Mouse (Mus musculus): ENCODE results near the gene Gucy2d.

Gene Gucy2d

GRCm38 (mm10) chr7:98439956-98440466 is at the start of gene Gucy2d:
TSS of gene Gucy2d (plus strand) at chr7:98440416.
- no peak for DNase-seq (ENCODE audit: low spot score)

GRCm38 (mm10) chr7:98390486-98390885 is 49.7 kb upstream of the Gucy2d start:
- DNase-seq (ENCODE audit: low spot score), result no peak

DNA sequence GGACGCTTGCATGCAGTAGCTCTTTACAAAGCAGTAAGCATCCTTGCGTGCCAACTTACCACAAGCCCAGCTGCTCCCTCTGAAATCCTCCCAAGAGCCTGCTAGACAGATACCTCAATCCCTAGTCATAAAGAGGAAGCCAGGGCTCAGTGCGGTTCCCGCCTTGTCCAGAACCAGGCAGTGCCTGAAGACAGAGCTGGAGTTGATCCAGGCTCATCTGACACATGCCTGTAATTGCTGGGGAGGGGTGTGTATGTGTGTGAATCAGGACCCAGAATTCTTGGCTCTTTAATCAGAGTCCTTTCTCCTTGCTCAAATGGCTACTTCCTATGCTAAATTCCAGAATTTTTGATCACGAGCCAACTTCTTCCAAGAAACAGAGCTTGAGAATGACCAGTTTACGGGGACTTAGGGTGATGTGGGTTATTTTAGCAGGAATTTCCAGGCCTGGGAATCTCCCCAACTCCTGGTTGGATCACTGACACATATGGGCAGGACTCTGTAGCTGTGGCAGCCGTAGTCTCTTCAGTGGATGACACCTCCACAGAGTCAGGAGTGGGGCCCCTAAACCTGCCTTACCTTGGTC is 48.8 kb upstream of the Gucy2d start:
- DNase-seq (ENCODE audit: low spot score), result no peak

DNA sequence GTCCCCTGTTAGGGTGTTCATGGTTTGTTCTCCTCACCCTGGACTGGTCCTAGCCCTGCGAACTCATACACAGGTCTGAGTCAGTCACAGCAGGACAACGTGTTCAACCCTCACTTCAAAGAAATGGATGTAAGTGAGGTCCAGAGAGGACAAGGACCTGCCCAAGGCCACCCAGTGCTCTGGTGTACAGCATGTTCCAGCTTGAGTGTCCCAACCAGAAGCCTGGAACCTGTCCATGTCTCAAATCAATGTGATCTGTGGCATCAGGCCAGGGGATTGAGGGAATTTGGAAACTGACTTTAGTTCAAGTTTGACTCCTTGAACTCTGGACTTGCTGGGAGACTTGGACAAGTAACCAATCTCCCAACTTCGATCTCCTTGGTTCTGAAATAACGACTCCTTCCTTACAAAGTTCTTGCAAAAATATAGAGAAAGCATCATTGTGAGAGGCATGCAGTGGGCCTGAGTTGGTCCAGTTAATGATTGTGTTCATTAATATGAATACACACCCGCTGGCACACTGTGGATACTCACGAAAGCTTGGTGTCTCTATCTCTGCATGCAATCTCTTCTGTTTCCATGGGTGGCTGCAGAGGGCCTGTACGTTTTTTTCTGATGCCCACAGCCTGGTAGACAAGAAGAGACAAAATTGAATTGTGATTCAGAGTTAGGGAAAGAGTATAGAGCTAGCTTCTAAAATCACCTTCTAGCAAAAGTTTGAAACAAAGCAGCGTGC is 47.6 kb upstream of the Gucy2d start:
- DNase-seq (ENCODE audit: low spot score), result no peak

- DNase-seq (ENCODE audit: low spot score), result no peak
Measured at GRCm38 (mm10) chr7:98402582-98403574, 37.3 kb upstream of the Gucy2d start.

DNA sequence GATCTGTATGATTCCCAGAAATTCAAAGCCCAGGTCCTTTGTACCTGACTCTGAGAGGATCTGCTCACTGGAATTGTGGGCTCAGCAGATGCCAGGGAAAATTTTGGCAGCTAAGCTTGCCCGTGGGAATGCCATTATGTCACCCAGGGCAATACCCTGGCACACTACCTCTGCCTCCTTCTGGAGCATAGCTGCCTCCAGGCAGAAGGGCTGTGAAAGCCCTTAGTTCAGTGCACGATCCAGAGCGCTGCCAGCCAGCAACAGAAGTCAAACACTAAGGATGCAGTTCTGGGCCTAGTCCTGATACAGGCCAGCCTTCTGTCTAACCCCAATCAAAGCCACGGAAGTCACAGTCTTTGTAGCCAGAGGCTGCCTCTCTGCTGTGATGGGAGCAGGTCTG is 36.2 kb upstream of the Gucy2d start:
- DNase-seq (ENCODE audit: low spot score), result no peak

DNA sequence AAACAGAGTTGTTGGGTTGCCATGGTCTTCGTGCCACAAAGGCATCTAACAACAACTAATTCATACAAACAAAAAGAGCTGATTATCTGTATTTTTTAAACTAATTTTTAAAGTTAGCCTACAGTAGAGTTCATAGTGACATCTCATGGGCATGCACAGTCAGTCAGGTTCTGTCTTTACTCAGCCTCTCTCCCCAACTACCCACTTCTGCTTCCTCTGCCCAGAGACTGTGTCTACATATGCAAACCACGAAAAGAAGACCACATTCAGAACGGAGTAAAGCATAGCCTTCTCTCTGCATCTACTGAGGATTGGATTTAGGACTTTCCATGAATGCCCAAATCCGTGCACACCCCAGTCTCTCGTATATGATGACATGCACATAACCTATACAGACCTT is 32.6 kb upstream of the Gucy2d start:
- no peak for DNase-seq (ENCODE audit: low spot score)

- DNase-seq (ENCODE audit: low spot score), result no peak
Measured at GRCm38 (mm10) chr7:98413115-98413514, 27.1 kb upstream of the Gucy2d start.

- DNase-seq (ENCODE audit: low spot score), result no peak
Measured at GRCm38 (mm10) chr7:98415550-98415949, 24.7 kb upstream of the Gucy2d start.

GRCm38 (mm10) chr7:98416020-98416419 is 24.2 kb upstream of the Gucy2d start:
- no peak for DNase-seq (ENCODE audit: low spot score)

- no peak for DNase-seq (ENCODE audit: low spot score)
Measured at GRCm38 (mm10) chr7:98418031-98418805, 22.0 kb upstream of the Gucy2d start.

DNA sequence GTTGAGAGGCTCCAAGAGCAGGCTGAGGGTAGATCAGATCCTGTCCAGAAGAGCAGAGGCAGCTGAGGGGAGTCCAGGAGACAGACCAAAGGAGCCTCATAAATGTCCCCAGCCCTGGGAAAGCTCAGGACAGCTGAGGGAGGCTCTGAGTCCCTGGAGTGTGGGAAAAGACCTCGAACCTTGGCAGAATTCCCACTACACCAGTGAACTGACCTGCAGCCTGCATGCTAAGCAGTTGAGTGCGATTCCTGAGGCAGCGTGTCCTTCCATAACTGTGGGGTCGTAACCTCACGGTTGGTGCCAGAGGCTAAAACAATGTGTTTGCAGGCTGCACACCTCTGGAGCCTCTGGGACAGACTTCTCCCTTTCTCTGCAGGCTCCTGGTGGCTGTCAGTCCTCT is 20.9 kb upstream of the Gucy2d start:
- DNase-seq (ENCODE audit: low spot score), result no peak

DNA sequence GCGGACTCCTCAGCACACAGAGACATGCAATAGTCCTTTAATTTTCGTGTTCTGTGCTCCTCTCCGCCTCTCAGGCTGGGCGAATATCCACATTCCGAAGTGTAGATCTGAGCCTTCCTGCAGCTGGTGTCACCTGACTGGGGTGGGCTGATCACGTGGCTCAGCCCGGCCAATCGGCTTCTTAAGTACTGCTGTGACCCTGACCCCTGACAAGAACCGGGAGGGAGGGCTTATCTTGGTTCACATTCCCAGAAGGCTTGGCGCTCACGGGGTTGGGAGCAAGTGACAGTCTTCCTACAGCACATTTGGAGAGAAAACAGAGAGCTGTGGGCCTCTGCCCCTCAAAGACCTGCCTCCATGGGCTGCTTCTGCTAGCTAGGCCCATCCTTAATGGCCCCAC is 16.7 kb upstream of the Gucy2d start:
- no peak for DNase-seq (ENCODE audit: low spot score)

DNA sequence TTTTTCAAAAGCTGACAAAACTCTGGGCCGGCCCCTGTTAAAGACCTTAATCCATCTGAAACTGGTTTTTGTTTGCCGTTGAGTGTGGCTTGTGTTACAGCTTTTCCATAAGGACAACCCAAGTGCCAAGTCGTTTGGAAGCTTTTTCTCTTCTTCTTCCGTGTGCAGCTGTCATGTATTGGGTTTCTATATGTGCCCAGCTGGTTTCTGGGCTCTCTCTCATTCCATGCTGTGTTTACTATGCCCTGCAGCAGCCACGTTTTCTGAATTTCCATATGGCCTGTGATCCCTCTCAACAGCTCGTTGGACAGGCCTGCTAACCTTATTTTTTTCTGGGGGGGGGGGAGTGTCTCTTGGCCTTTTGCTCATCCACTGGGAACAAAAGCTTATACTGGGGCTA is 15.8 kb upstream of the Gucy2d start:
- DNase-seq (ENCODE audit: low spot score), result no peak

DNA sequence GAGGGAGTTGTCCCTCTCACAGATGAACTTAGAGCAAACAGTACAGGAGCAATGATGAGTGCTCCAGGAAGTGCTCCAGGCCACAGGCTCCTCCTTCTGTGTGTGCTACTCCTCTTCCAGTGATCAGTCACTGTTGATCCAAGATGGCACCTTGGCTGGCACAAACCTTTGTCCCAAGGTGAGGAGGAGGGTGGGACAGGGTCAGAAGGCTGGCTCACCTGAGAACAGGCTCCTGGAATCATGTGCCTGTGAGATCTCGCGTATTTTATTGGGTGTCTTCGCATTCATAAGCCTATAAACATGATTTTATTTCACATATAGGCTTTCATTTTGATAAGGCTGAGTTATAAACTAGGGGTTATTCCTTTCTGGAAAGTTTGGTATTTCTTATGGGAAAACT is 14.7 kb upstream of the Gucy2d start:
- DNase-seq (ENCODE audit: low spot score), result no peak

GRCm38 (mm10) chr7:98426641-98427040 is 13.6 kb upstream of the Gucy2d start:
- no peak for DNase-seq (ENCODE audit: low spot score)

GRCm38 (mm10) chr7:98427115-98427835 is 12.9 kb upstream of the Gucy2d start:
- no peak for DNase-seq (ENCODE audit: low spot score)

DNA sequence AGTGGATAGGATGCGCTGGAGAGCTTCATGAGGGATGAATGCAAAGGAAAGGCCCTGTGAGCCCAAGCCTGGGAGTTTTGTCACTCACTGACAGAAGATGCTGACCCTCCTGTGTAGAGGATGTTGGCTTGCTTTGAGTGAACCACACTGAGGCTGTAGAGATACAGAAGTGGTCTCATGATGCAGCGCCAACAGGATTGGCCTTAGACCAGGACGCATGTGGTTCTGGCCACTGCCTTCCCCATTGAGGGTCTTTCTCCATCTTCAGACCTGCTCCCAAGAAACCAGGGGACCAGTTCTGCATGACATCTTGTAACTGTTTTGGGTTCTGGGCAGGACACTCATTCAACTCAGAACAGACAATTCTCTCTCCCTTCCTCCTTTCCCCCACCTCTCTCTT is 10.6 kb upstream of the Gucy2d start:
- DNase-seq (ENCODE audit: low spot score), result no peak

- DNase-seq (ENCODE audit: low spot score), result no peak
Measured at GRCm38 (mm10) chr7:98430785-98431184, 9.4 kb upstream of the Gucy2d start.

DNA sequence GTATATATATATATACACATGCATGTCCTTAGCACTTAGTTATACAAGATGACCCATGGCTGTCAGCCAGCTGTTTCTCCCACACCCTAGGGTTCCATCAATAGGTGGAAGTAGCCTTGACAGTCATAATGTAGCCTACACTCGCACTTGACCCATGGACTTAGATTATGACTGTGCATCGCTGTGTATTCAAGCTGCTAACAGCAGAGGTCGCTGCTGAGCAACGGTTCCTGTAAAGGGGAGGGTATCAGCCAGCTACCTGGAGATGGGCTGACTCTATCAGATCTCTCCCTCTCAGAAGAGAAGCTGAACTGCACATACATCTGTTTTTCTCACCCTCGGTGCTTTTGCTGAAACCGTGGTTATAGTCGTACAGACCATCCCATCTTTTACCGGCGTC is 2.6 kb upstream of the Gucy2d start:
- DNase-seq (ENCODE audit: low spot score), result no peak

- no peak for DNase-seq (ENCODE audit: low spot score)
Measured at GRCm38 (mm10) chr7:98446873-98447272, 6.7 kb downstream of the Gucy2d start.
